Mouse (Mus musculus): Measurements from ENCODE around the gene Tgfbr3.

- no peak for TF ChIP-seq POLR2A (IDR thresholded peaks at IDR 0.05; ENCODE audit: extremely low read depth, insufficient read depth, low read length)
- TF ChIP-seq CTCF (IDR thresholded peaks at IDR 0.05; ENCODE audit: extremely low read depth, insufficient read depth, low read length), result no peak
These were observed 112.2 kb downstream of the Tgfbr3 start for GRCm38 (mm10) chr5:107177248-107177647.
